Mouse (Mus musculus) splenic B cell, adult 2 months (primary cell): ENCODE measurements at regions not wholly inside any gene's neighbourhood (a gene's known extent, or its start where the extent isn't known, plus 50 kb on each side); places are given as distances from the start of the nearest gene placed in this dataset.

Experiments
- DNase-seq: peaks from one replicate; pipeline ENCODE4 v3.0.0-alpha.2; 2011; ENCODE audit warnings: low read depth, low spot score
- H3K27me3 ChIP-seq: 2 replicates; pipeline ENCODE4 v1.6.1; 2012; ENCODE audit warnings: mild to moderate bottlenecking, low read length, moderate library complexity, mixed read lengths; ENCODE audit not compliant: control insufficient read depth, poor library complexity, insufficient read depth, severe bottlenecking
- H3K36me3 ChIP-seq: 2 replicates; pipeline ENCODE4 v1.6.1; 2012; ENCODE audit warnings: mild to moderate bottlenecking, low read length, moderate library complexity, mixed read lengths; ENCODE audit not compliant: control insufficient read depth, poor library complexity, insufficient read depth, severe bottlenecking

DNA sequence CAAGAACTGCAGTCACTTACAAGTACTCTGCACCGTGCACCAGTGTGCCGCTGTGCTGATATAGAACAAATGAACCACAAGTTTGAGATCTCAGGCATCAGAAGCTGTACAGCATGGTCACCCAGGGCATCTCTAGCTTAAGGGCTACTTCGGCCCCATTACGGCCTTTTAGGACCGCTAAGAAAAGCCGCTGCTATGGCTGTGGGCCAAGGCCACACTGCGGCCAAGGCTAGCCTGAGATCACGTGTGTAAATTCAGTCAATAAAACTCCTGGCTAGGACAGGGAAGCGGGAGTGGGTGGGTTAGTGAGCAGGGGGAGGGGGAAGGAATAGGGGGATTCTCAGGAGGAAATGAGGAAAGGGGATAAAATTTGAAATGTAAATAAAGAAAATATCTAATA lies 50.9 kb upstream of the Atp12a start:
- H3K27me3 ChIP-seq = no peaks in the 10 kb centered on the region
- H3K36me3 ChIP-seq = no peaks in the 10 kb centered on the region
- DNase-seq = no peak

- peak; percentile 56 for DNase-seq
- no peaks in the 10 kb centered on the region for H3K36me3 ChIP-seq
- H3K27me3 ChIP-seq = no peaks in the 10 kb centered on the region
Measured at GRCm38 (mm10) chr14:56314459-56314858, 50.4 kb upstream of the Atp12a start.
